Mouse (Mus musculus) testis, adult 2 months (tissue): Measurements from ENCODE around the gene Tmcc3.

Experiments used
- CTCF ChIP-seq: fragments of 200-500 bp; IDR thresholded peaks from 2 replicates; pipeline ENCODE4 v1.5.1; 2012; ENCODE audit warnings: low read depth, mild to moderate bottlenecking, inconsistent platforms, low read length, moderate library complexity; ENCODE audit not compliant: control insufficient read depth, insufficient read depth, insufficient replicate concordance
- POLR2A ChIP-seq: fragments of 200-500 bp; IDR thresholded peaks from 2 replicates; pipeline ENCODE4 v1.6.1; 2012; ENCODE audit warnings: low read depth, mild to moderate bottlenecking, inconsistent platforms, low read length, moderate library complexity; ENCODE audit not compliant: control insufficient read depth

GRCm38 (mm10) chr10:94344631-94345417, 33.1 kb downstream of the Tmcc3 start:
- TF ChIP-seq CTCF (no peak), POLR2A (no peak)
